Mouse (Mus musculus) olfactory bulb, adult 2 months (tissue): ENCODE measurements around the gene Nav2.

Source experiments
- CTCF ChIP-seq: fragments of 200-500 bp; IDR thresholded peaks from 2 replicates; pipeline ENCODE4 v1.5.1; 2012; ENCODE audit warnings: low read depth, mild to moderate bottlenecking, low read length, moderate library complexity; ENCODE audit not compliant: insufficient read depth
- POLR2A ChIP-seq: fragments of 200-500 bp; IDR thresholded peaks from 2 replicates; pipeline ENCODE4 v1.6.1; 2012; ENCODE audit warnings: mild to moderate bottlenecking, low read depth, low read length, moderate library complexity; ENCODE audit not compliant: insufficient read depth

- peak; percentile 46 for TF ChIP-seq CTCF
- TF ChIP-seq POLR2A: no peak
Observed at GRCm38 (mm10) chr7:49601191-49601975, 692.9 kb downstream of the Nav2 start.
